Mouse (Mus musculus) embryonic stem cell, embryonic (primary cell): Measurements from ENCODE around the gene Dnm2.

ENCODE experiments used
- CTCF ChIA-PET, 4 experiments: fragments of 300-600 bp in 2 of 4; fragments of 350-600 bp in 2 of 4; sonication (Branson Sonifier 250); formaldehyde crosslinking; loops; one replicate each; lab custom pipeline; 2022; ENCODE audit warnings: inconsistent platforms in 2 of 4; lab: Charles Lee
- POLR2A ChIA-PET, 4 experiments: fragments of 300-600 bp in 2 of 4; fragments of 350-600 bp in 2 of 4; sonication (Branson Sonifier 250); formaldehyde crosslinking; loops; one replicate each; lab custom pipeline; 2022; ENCODE audit warnings: antibody characterized with exemption in 4 of 4, inconsistent platforms in 1 of 4; lab: Charles Lee

Dnm2 gene

GRCm38 (mm10) chr9:21458821-21459220 is 34.1 kb downstream of the Dnm2 start:
- ChIA-PET POLR2A (interaction anchor here in 2 of 4 experiments (0.7 to 7.9 kb wide), 11 partner anchors 10 to 87 kb away, joined by 3 to 93 read pairs (median 4); partner anchors contain the start of genes Dnm2 (in 1 of the 2) and Tmed1 (in 1 of the 2)), CTCF (no interaction called here)

- CTCF ChIA-PET: interaction anchor here in 1 of 4 experiments (1.2 kb wide), 1 partner anchor 103 kb away, joined by 5 read pairs; no protein-coding TSS in a partner anchor
- POLR2A ChIA-PET: interaction anchor here in 2 of 4 experiments (0.9 to 7.9 kb wide), 15 partner anchors 9 to 169 kb away, joined by 3 to 93 read pairs (median 4); partner anchors contain the start of genes Carm1 (in 1 of the 2), Cdkn2d (in 1 of the 2) and Qtrt1 (in 1 of the 2)
These were observed 35.8 kb downstream of the Dnm2 start for GRCm38 (mm10) chr9:21460400-21460940.

- ChIA-PET POLR2A (interaction anchor here in 2 of 4 experiments (0.7 to 5.0 kb wide), 9 partner anchors 14 to 83 kb away, joined by 3 to 23 read pairs (median 4); partner anchors contain the start of genes Carm1 (in 1 of the 2), Qtrt1 (in 1 of the 2) and Tmed1 (in 1 of the 2)), CTCF (interaction anchor here in 2 of 4 experiments (0.5 to 1.1 kb wide), 4 partner anchors 18 to 236 kb away, joined by 3 to 4 read pairs (median 3); no protein-coding TSS in a partner anchor)
These were observed 38.5 kb downstream of the Dnm2 start for GRCm38 (mm10) chr9:21463138-21463590.

GRCm38 (mm10) chr9:21463766-21464564 is 39.3 kb downstream of the Dnm2 start:
- ChIA-PET POLR2A (interaction anchor here in 3 of 4 experiments (0.6 to 5.0 kb wide), 16 partner anchors 9 to 319 kb away, joined by 3 to 23 read pairs (median 4); partner anchors contain the start of gene Dnm2 (in 1 of the 3)), CTCF (interaction anchor here in 3 of 4 experiments (0.6 to 1.6 kb wide), 8 partner anchors 18 to 237 kb away, joined by 3 to 7 read pairs (median 3); no protein-coding TSS in a partner anchor)

- ChIA-PET CTCF (interaction anchor here in 3 of 4 experiments (0.6 to 1.6 kb wide), 7 partner anchors 19 to 178 kb away, joined by 3 to 7 read pairs (median 3); no protein-coding TSS in a partner anchor), POLR2A (interaction anchor here in 3 of 4 experiments (0.6 to 3.2 kb wide), 15 partner anchors 10 to 318 kb away, joined by 3 to 15 read pairs (median 4); partner anchors contain the start of gene Dnm2 (in 2 of the 3))
These were observed 39.8 kb downstream of the Dnm2 start for GRCm38 (mm10) chr9:21464565-21464928.

GRCm38 (mm10) chr9:21469032-21470024 is 44.6 kb downstream of the Dnm2 start:
- ChIA-PET CTCF (interaction anchor here (0.5 to 1.7 kb wide), 20 partner anchors 13 to 780 kb away, joined by 3 to 11 read pairs (median 4); partner anchors contain the start of genes Carm1 (in 2 of the 4) and Qtrt1 (in 1 of the 4)), POLR2A (interaction anchor here in 3 of 4 experiments (0.5 to 2.2 kb wide), 21 partner anchors 9 to 440 kb away, joined by 3 to 12 read pairs (median 4); partner anchors contain the start of genes Cdkn2d (in 1 of the 3), Qtrt1 (in 1 of the 3) and Tmed1 (in 1 of the 3))

GRCm38 (mm10) chr9:21472913-21473312 is 48.2 kb downstream of the Dnm2 start:
- ChIA-PET CTCF (no interaction called here), POLR2A (interaction anchor here in 3 of 4 experiments (0.6 to 2.1 kb wide), 4 partner anchors 12 to 61 kb away, joined by 3 to 5 read pairs (median 4); partner anchors contain the start of gene Qtrt1 (in 1 of the 3))

GRCm38 (mm10) chr9:21477707-21478106 is 53.0 kb downstream of the Dnm2 start:
- ChIA-PET CTCF (interaction anchor here in 2 of 4 experiments (0.6 to 1.4 kb wide), 2 partner anchors 76 to 125 kb away, joined by 3 read pairs; no protein-coding TSS in a partner anchor), POLR2A (interaction anchor here in 3 of 4 experiments (1.1 to 4.3 kb wide), 3 partner anchors 32 to 600 kb away, joined by 3 to 17 read pairs (median 3); partner anchors contain the start of gene Tmed1 (in 1 of the 3))

GRCm38 (mm10) chr9:21484065-21484464 is 59.4 kb downstream of the Dnm2 start:
- POLR2A ChIA-PET: interaction anchor here in 2 of 4 experiments (0.8 to 1.5 kb wide), 5 partner anchors 8 to 235 kb away, joined by 3 to 5 read pairs (median 3); partner anchors contain the start of gene Tmed1 (in 1 of the 2)
- CTCF ChIA-PET: interaction anchor here in 1 of 4 experiments (0.7 kb wide), 1 partner anchor 8 kb away, joined by 3 read pairs; no protein-coding TSS in a partner anchor

GRCm38 (mm10) chr9:21488246-21488645 is 63.5 kb downstream of the Dnm2 start:
- ChIA-PET POLR2A (interaction anchor here in 3 of 4 experiments (0.8 to 3.1 kb wide), 6 partner anchors 9 to 22 kb away, joined by 3 to 16 read pairs (median 6); partner anchors contain the start of gene Tmed1 (in 2 of the 3)), CTCF (interaction anchor here (0.5 to 1.1 kb wide), 17 partner anchors 8 to 457 kb away, joined by 3 to 8 read pairs (median 3); partner anchors contain the start of genes Ap1m2 (in 1 of the 4), Slc44a2 (in 1 of the 4) and Tmed1 (in 1 of the 4))

- ChIA-PET POLR2A (interaction anchor here (0.5 to 10.2 kb wide), 18 partner anchors 10 to 511 kb away, joined by 3 to 90 read pairs (median 3); partner anchors contain the start of genes Tmed1 (in 3 of the 4), Carm1 (in 1 of the 4) and Ldlr (in 1 of the 4)), CTCF (interaction anchor here in 3 of 4 experiments (0.6 to 1.0 kb wide), 11 partner anchors 10 to 183 kb away, joined by 3 to 15 read pairs (median 4); no protein-coding TSS in a partner anchor)
These were observed 66.0 kb downstream of the Dnm2 start for GRCm38 (mm10) chr9:21490696-21491095.

- CTCF ChIA-PET: interaction anchor here in 2 of 4 experiments (0.8 to 1.4 kb wide), 3 partner anchors 16 to 273 kb away, joined by 3 to 4 read pairs (median 3); partner anchors contain the start of genes Carm1 (in 1 of the 2) and Tmed1 (in 1 of the 2)
- POLR2A ChIA-PET: interaction anchor here in 3 of 4 experiments (0.7 to 10.2 kb wide), 15 partner anchors 10 to 109 kb away, joined by 3 to 90 read pairs (median 4); partner anchors contain the start of gene Tmed1 (in 3 of the 3)
These were observed 69.2 kb downstream of the Dnm2 start for GRCm38 (mm10) chr9:21493907-21494306.

GRCm38 (mm10) chr9:21494726-21495125 is 70.0 kb downstream of the Dnm2 start:
- CTCF ChIA-PET: interaction anchor here in 1 of 4 experiments (0.8 to 1.1 kb wide), 2 partner anchors 52 to 274 kb away, joined by 3 read pairs; partner anchors contain the start of gene Carm1
- POLR2A ChIA-PET: interaction anchor here in 3 of 4 experiments (0.5 to 10.2 kb wide), 11 partner anchors 12 to 109 kb away, joined by 3 to 90 read pairs (median 4); partner anchors contain the start of gene Tmed1 (in 3 of the 3)

- POLR2A ChIA-PET: interaction anchor here (0.7 to 10.2 kb wide), 22 partner anchors 9 to 273 kb away, joined by 3 to 90 read pairs (median 4); partner anchors contain the start of genes Tmed1 (in 3 of the 4) and Qtrt1 (in 1 of the 4)
- CTCF ChIA-PET: interaction anchor here (0.6 to 1.3 kb wide), 4 partner anchors 8 to 308 kb away, joined by 3 to 8 read pairs (median 4); no protein-coding TSS in a partner anchor
These were observed 71.8 kb downstream of the Dnm2 start for GRCm38 (mm10) chr9:21496308-21497049.
